Mouse (Mus musculus) cerebellum, adult 2 months (tissue): ENCODE measurements around the gene Atf5. TPM values are rescaled to one million over a fixed set of nuclear protein-coding genes. Genes with fewer than 3 reads are reported as not detected.

Experiments
- DNase-seq, 2 experiments: peaks; one replicate each; pipeline ENCODE4 v3.0.0; 2021
- H3K27ac ChIP-seq: fragments of 200-500 bp; 2 replicates; pipeline ENCODE4 v1.5.1; 2012; ENCODE audit warnings: low read length, control low read depth, inconsistent platforms; ENCODE audit not compliant: insufficient read depth
- H3K27me3 ChIP-seq: fragments of 200-500 bp; 2 replicates; pipeline ENCODE4 v1.6.1; 2012; ENCODE audit warnings: inconsistent platforms, mild to moderate bottlenecking, low read length, moderate library complexity; ENCODE audit not compliant: control insufficient read depth, insufficient read depth
- H3K4me1 ChIP-seq: fragments of 200-500 bp; 2 replicates; pipeline ENCODE4 v1.6.1; 2011; ENCODE audit warnings: low read length; ENCODE audit not compliant: control insufficient read depth, insufficient read depth
- H3K4me3 ChIP-seq: fragments of 200-500 bp; replicated peaks from 2 replicates; pipeline ENCODE3; 2011; ENCODE audit warnings: mild to moderate bottlenecking, low read depth, low read length, control low read depth; ENCODE audit not compliant: insufficient read depth
- CTCF ChIP-seq: fragments of 200-500 bp; IDR thresholded peaks from 2 replicates; pipeline ENCODE4 v1.5.1; 2011; ENCODE audit warnings: low read depth, mild to moderate bottlenecking, control low read depth, low read length, moderate library complexity, borderline replicate concordance; ENCODE audit not compliant: insufficient read depth
- POLR2A ChIP-seq: fragments of 200-500 bp; IDR thresholded peaks from 2 replicates; pipeline ENCODE4 v1.6.1; 2011; ENCODE audit warnings: low read length, control low read depth, borderline replicate concordance; ENCODE audit not compliant: insufficient read depth
- WGBS: fragments of 180-500 bp; shearing (Covaris S2); methylation state at CpG from one replicate; pipeline ENCODE4 v1.1.7; 2018; 5-methylcytosine and 5-hydroxymethylcytosine counted together
- polyA plus RNA-seq: library from polyadenylated mRNA; depleted of rRNA; stranded (reverse); fragments of >200 nt; gene quantifications from 2 replicates; pipeline ENCODE4 v1.2.3, GENCODE M21; 2012

The Atf5 gene
- polyA plus RNA-seq, 1 experiment, result 19.6 TPM

DNA sequence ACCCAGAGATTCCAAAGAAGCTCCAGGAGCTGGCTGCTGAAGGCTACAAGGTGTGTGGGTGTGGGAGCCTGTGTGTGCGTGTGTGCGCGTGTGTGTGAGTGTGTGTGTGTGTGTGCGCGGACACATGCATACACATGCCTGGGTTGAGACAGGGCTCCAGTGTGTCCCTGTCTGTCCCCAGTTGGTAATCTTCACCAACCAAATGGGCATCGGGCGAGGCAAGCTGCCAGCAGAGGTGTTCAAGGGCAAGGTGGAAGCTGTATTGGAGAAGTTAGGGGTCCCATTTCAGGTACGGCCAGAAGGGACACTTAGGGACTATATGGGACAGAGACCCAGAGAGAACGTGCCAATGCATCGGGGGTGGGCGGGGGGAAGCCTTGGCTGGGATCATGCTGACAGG is 43.4 kb upstream of the Atf5 start:
- TF ChIP-seq POLR2A (no peak), CTCF (no peak)
- peaks cover 22% of the 10 kb centered on the region for H3K4me1 ChIP-seq
- H3K27me3 ChIP-seq, result no peaks in the 10 kb centered on the region
- peak in 1 of 2 experiments; percentile 22 for DNase-seq
- WGBS, result 84% methylated on average over 11 of the region's 11 CpGs
- no peak overlapping the region for H3K4me3 ChIP-seq
- no peak overlapping the region for H3K27ac ChIP-seq

DNA sequence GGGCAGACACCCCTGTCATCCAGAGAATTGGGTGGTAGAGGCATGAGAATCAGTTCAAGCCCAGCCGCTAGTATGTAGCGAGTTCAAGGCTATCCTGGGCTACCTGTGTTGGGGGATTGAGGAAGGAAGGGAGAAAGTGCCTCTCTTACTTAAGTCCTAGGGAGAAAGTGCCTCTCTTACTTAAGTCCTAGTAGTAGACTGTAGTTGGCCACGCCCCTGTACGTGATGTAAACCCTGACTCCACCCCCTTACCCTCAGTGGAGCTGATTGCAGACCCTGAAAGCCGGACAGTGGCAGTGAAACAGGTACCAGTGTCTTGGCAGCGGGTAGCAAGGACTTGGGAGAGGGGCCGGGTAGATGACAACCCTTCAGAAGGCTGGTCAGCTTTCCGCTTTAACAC is 41.4 kb upstream of the Atf5 start:
- Histone ChIP-seq H3K27ac (no peak overlapping the region), H3K27me3 (no peaks in the 10 kb centered on the region), H3K4me1 (peaks cover 12% of the 10 kb centered on the region), H3K4me3 (peak overlapping the region; percentile 33)
- WGBS, result 26% methylated on average over 8 of the region's 8 CpGs
- TF ChIP-seq CTCF (no peak), POLR2A (no peak)
- peak in 1 of 2 experiments; percentile 40 for DNase-seq

GRCm38 (mm10) chr7:44857042-44857552 is 40.6 kb upstream of the Atf5 start, which contains the start of gene Pnkp:
TSS of gene Pnkp (plus strand) at chr7:44857139.
- peak; percentile 86 to 88 for DNase-seq
- TF ChIP-seq POLR2A, result peak; percentile 85; the same call in 1 of the 2 replicates
- TF ChIP-seq CTCF, result no peak
- WGBS, result under 1% methylated on average over 32 of the region's 32 CpGs
- H3K4me3 ChIP-seq, result peak within 1 kb of the TSS; percentile 59
- peaks cover 14% of the 10 kb centered on the region for H3K4me1 ChIP-seq
- H3K27ac ChIP-seq, result peak within 1 kb of the TSS; percentile 59
- H3K27me3 ChIP-seq, result no peaks in the 10 kb centered on the region

GRCm38 (mm10) chr7:44856265-44856916 is 39.9 kb upstream of the Atf5 start:
- TF ChIP-seq POLR2A (no peak), CTCF (no peak)
- peak overlapping the region; percentile 59 for H3K4me3 ChIP-seq
- H3K4me1 ChIP-seq, result peaks cover 15% of the 10 kb centered on the region
- H3K27me3 ChIP-seq, result no peaks in the 10 kb centered on the region
- no peak for DNase-seq
- WGBS, result 65% methylated on average over 9 of the region's 9 CpGs
- peak overlapping the region; percentile 18; the same call in 1 of the 2 replicates for H3K27ac ChIP-seq

GRCm38 (mm10) chr7:44855036-44855435 is 38.6 kb upstream of the Atf5 start:
- no peak for DNase-seq
- Histone ChIP-seq H3K4me3 (peak overlapping the region; percentile 69), H3K27me3 (no peaks in the 10 kb centered on the region), H3K4me1 (peaks cover 9% of the 10 kb centered on the region), H3K27ac (peak overlapping the region; percentile 93)
- WGBS, result 19% methylated on average over 10 of the region's 10 CpGs
- TF ChIP-seq CTCF (no peak), POLR2A (no peak)

DNA sequence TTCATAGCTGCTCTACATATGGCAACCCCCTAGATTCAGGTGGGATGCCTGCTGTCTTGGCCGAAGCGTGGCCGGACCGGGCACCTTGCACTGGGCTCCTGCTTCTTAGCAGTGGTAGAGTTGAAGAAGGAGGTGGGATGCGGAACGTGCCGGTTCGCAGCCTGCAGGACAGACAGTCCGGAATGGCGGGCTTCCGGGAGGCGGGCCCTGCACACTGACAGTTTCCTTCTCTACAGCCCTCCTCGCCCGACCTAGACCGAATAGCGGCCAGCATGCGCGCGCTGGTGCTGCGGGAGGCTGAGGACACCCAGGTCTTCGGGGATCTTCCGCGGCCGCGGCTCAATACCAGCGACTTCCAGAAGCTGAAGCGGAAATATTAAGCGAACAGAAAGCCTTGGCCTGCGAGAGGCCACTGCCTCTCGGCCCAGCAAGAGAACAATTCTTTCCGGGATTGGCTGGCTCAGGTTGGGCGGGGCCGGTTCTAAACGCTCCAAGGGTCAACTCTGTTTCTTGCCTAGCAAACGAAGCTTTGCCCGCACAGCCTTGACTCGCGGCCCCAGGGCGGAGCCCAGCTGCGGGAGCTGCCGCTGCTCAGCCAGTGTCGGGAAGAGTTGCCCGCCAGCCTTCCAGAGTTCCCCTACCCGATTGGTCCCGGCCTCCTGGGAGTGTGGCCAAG is 38.0 kb upstream of the Atf5 start:
- Histone ChIP-seq H3K4me1 (peaks cover 9% of the 10 kb centered on the region), H3K4me3 (peak overlapping the region; percentile 69), H3K27me3 (no peaks in the 10 kb centered on the region), H3K27ac (peak overlapping the region; percentile 93)
- WGBS, result under 1% methylated on average over 45 of the region's 45 CpGs
- peak; percentile 83 to 87 for DNase-seq
- TF ChIP-seq POLR2A (peak; percentile 79), CTCF (no peak)

- TF ChIP-seq CTCF, result no peak
- no peak for TF ChIP-seq POLR2A
- Histone ChIP-seq H3K27me3 (no peaks in the 10 kb centered on the region), H3K4me3 (peak overlapping the region; percentile 69), H3K27ac (peak overlapping the region; percentile 93), H3K4me1 (peaks cover 9% of the 10 kb centered on the region)
- DNase-seq, result peak in 1 of 2 experiments; percentile 41
- WGBS, result 10% methylated on average over 26 of the region's 26 CpGs
Measured at GRCm38 (mm10) chr7:44853596-44854355, 37.3 kb upstream of the Atf5 start.
